Mouse (Mus musculus) limb, embryonic 13.5 days (tissue): ENCODE data around the gene Gm8947. TPM values are rescaled to one million over a fixed set of nuclear protein-coding genes. Genes with fewer than 3 reads are reported as not detected.

Experiments
- ATAC-seq: fragments of 200-750 bp; cut with Nextera tagmentation; 2 replicates; pipeline ENCODE4 v1.8.0; 2017; ENCODE audit warnings: low read depth, moderate number of reproducible peaks, moderate TSS enrichment; ENCODE audit not compliant: low FRiP score
- H3K27ac ChIP-seq: fragments of 300-500 bp; sonication (generic); 2 replicates; pipeline ENCODE4 v1.5.1; 2015; ENCODE audit warnings: inconsistent platforms, mild to moderate bottlenecking, moderate library complexity
- H3K27me3 ChIP-seq: fragments of 300-500 bp; sonication (generic); 2 replicates; pipeline ENCODE4 v1.6.1; 2015; ENCODE audit warnings: mild to moderate bottlenecking, inconsistent platforms
- H3K36me3 ChIP-seq: fragments of 300-500 bp; sonication (generic); 2 replicates; pipeline ENCODE4 v1.6.1; 2015; ENCODE audit warnings: inconsistent platforms, mild to moderate bottlenecking, moderate library complexity
- H3K4me1 ChIP-seq: fragments of 300-500 bp; sonication (generic); 2 replicates; pipeline ENCODE4 v1.6.1; 2015; ENCODE audit warnings: inconsistent platforms
- H3K4me2 ChIP-seq: fragments of 300-500 bp; sonication (generic); replicated peaks from 2 replicates; pipeline ENCODE4 v1.6.1; 2015; ENCODE audit warnings: inconsistent platforms, mild to moderate bottlenecking, moderate library complexity
- H3K4me3 ChIP-seq: fragments of 300-500 bp; sonication (generic); 2 replicates; pipeline ENCODE4 v1.5.1; 2015; ENCODE audit warnings: moderate library complexity, mild to moderate bottlenecking, inconsistent platforms
- H3K9ac ChIP-seq: fragments of 300-500 bp; sonication (generic); 2 replicates; pipeline ENCODE4 v1.6.1; 2015; ENCODE audit warnings: mild to moderate bottlenecking, inconsistent platforms
- H3K9me3 ChIP-seq: fragments of 300-500 bp; sonication (generic); 2 replicates; pipeline ENCODE4 v1.6.1; 2016; ENCODE audit warnings: inconsistent platforms
- WGBS: fragments of 180-500 bp; shearing (Covaris S2); methylation state at CpG from one replicate; pipeline ENCODE4 v1.1.7; 2015; 5-methylcytosine and 5-hydroxymethylcytosine counted together
- polyA plus RNA-seq: library from polyadenylated mRNA; unstranded; fragments of >200 nt; fragmentation: Nextera tagmentation; extraction: Ambion mirVana; gene quantifications from 2 replicates; pipeline ENCODE4 v1.2.1, GENCODE M21; 2015

The Gm8947 gene
- polyA plus RNA-seq, 1 experiment from 2014 or later: not detected

GRCm38 (mm10) chr1:151215985-151216384 is 23.8 kb downstream of the Gm8947 start:
- ATAC-seq: no peak
- H3K27me3 ChIP-seq: no peaks in the 10 kb centered on the region
- H3K4me3 ChIP-seq: no peak overlapping the region
- H3K9me3 ChIP-seq: no peaks in the 10 kb centered on the region
- H3K4me2 ChIP-seq: no peak overlapping the region
- no peaks in the 10 kb centered on the region for H3K36me3 ChIP-seq
- no peak overlapping the region for H3K27ac ChIP-seq
- H3K4me1 ChIP-seq: peaks cover 14% of the 10 kb centered on the region
- no peak overlapping the region for H3K9ac ChIP-seq
- 36% methylated on average over 1 of the region's 1 CpGs for WGBS

GRCm38 (mm10) chr1:151216417-151216816 is 24.2 kb downstream of the Gm8947 start:
- no peak for ATAC-seq
- WGBS: 73% methylated on average over 3 of the region's 3 CpGs
- H3K4me3 ChIP-seq: no peak overlapping the region

GRCm38 (mm10) chr1:151219045-151219444 is 26.9 kb downstream of the Gm8947 start:
- no peaks in the 10 kb centered on the region for H3K9me3 ChIP-seq
- no peak overlapping the region for H3K27ac ChIP-seq
- no peak overlapping the region for H3K9ac ChIP-seq
- no peak for ATAC-seq
- no peak overlapping the region for H3K4me3 ChIP-seq
- WGBS: 90% methylated on average over 5 of the region's 5 CpGs
- no peaks in the 10 kb centered on the region for H3K36me3 ChIP-seq
- no peaks in the 10 kb centered on the region for H3K27me3 ChIP-seq
- peaks cover 10% of the 10 kb centered on the region for H3K4me1 ChIP-seq
- no peak overlapping the region for H3K4me2 ChIP-seq

More at GRCm38 (mm10) chr1:151216417-151216816, 24.2 kb downstream of the Gm8947 start:
- Histone ChIP-seq H3K36me3 (no peaks in the 10 kb centered on the region), H3K27ac (no peak overlapping the region), H3K9me3 (no peaks in the 10 kb centered on the region), H3K27me3 (no peaks in the 10 kb centered on the region), H3K4me1 (peaks cover 14% of the 10 kb centered on the region), H3K9ac (no peak overlapping the region), H3K4me2 (no peak overlapping the region)

GRCm38 (mm10) chr1:151220098-151220497 is 27.9 kb downstream of the Gm8947 start:
- Histone ChIP-seq H3K27me3 (no peaks in the 10 kb centered on the region), H3K9ac (no peak overlapping the region), H3K4me2 (no peak overlapping the region), H3K4me1 (no peaks in the 10 kb centered on the region), H3K36me3 (no peaks in the 10 kb centered on the region), H3K27ac (no peak overlapping the region), H3K9me3 (no peaks in the 10 kb centered on the region), H3K4me3 (no peak overlapping the region)
- no peak for ATAC-seq
- 78% methylated on average over 7 of the region's 7 CpGs for WGBS

- no peak overlapping the region for H3K27ac ChIP-seq
- no peaks in the 10 kb centered on the region; the same call in 1 of the 2 replicates for H3K4me1 ChIP-seq
- H3K36me3 ChIP-seq: no peaks in the 10 kb centered on the region
- no peak overlapping the region for H3K4me2 ChIP-seq
- 81% methylated on average over 10 of the region's 10 CpGs for WGBS
- no peak for ATAC-seq
- H3K27me3 ChIP-seq: no peaks in the 10 kb centered on the region
- H3K9ac ChIP-seq: no peak overlapping the region
- no peak overlapping the region for H3K4me3 ChIP-seq
- H3K9me3 ChIP-seq: no peaks in the 10 kb centered on the region
Measured at GRCm38 (mm10) chr1:151222561-151223267, 30.5 kb downstream of the Gm8947 start.

GRCm38 (mm10) chr1:151223377-151223776 is 31.2 kb downstream of the Gm8947 start:
- no peaks in the 10 kb centered on the region for H3K27me3 ChIP-seq
- H3K4me3 ChIP-seq: no peak overlapping the region
- ATAC-seq: no peak
- no peaks in the 10 kb centered on the region for H3K36me3 ChIP-seq
- WGBS: 71% methylated on average over 1 of the region's 1 CpGs
- no peak overlapping the region for H3K27ac ChIP-seq
- no peaks in the 10 kb centered on the region for H3K9me3 ChIP-seq
- H3K9ac ChIP-seq: no peak overlapping the region
- no peaks in the 10 kb centered on the region; the same call in 1 of the 2 replicates for H3K4me1 ChIP-seq
- H3K4me2 ChIP-seq: no peak overlapping the region

GRCm38 (mm10) chr1:151224536-151224935 is 32.4 kb downstream of the Gm8947 start:
- no peaks in the 10 kb centered on the region; the same call in 1 of the 2 replicates for H3K4me1 ChIP-seq
- 88% methylated on average over 1 of the region's 1 CpGs for WGBS
- no peak overlapping the region for H3K4me2 ChIP-seq
- no peaks in the 10 kb centered on the region for H3K27me3 ChIP-seq
- H3K4me3 ChIP-seq: no peak overlapping the region
- no peak overlapping the region for H3K9ac ChIP-seq
- no peaks in the 10 kb centered on the region for H3K9me3 ChIP-seq
- H3K27ac ChIP-seq: no peak overlapping the region
- H3K36me3 ChIP-seq: no peaks in the 10 kb centered on the region
- no peak for ATAC-seq

GRCm38 (mm10) chr1:151227506-151227905 is 35.3 kb downstream of the Gm8947 start:
- no peak overlapping the region for H3K4me2 ChIP-seq
- ATAC-seq: no peak
- no peaks in the 10 kb centered on the region; the same call in 1 of the 2 replicates for H3K4me1 ChIP-seq
- H3K9ac ChIP-seq: no peak overlapping the region
- WGBS: 67% methylated on average over 8 of the region's 8 CpGs
- H3K4me3 ChIP-seq: no peak overlapping the region
- H3K27me3 ChIP-seq: no peaks in the 10 kb centered on the region
- H3K36me3 ChIP-seq: no peaks in the 10 kb centered on the region
- H3K27ac ChIP-seq: no peak overlapping the region
- H3K9me3 ChIP-seq: no peaks in the 10 kb centered on the region

- H3K36me3 ChIP-seq: no peaks in the 10 kb centered on the region
- H3K27ac ChIP-seq: no peak overlapping the region
- H3K9me3 ChIP-seq: no peaks in the 10 kb centered on the region
- no peak for ATAC-seq
- no peaks in the 10 kb centered on the region; the same call in 1 of the 2 replicates for H3K4me1 ChIP-seq
- no peaks in the 10 kb centered on the region for H3K27me3 ChIP-seq
- H3K4me2 ChIP-seq: no peak overlapping the region
- WGBS: 51% methylated on average over 1 of the region's 1 CpGs
- no peak overlapping the region for H3K4me3 ChIP-seq
- no peak overlapping the region for H3K9ac ChIP-seq
Measured at GRCm38 (mm10) chr1:151228320-151228989, 36.3 kb downstream of the Gm8947 start.

- H3K4me1 ChIP-seq: peaks cover 15% of the 10 kb centered on the region
- no peak for ATAC-seq
- no peak overlapping the region for H3K4me3 ChIP-seq
- H3K4me2 ChIP-seq: no peak overlapping the region
- H3K27ac ChIP-seq: no peak overlapping the region
- no peaks in the 10 kb centered on the region for H3K36me3 ChIP-seq
- H3K27me3 ChIP-seq: no peaks in the 10 kb centered on the region
- 75% methylated on average over 3 of the region's 3 CpGs for WGBS
- no peak overlapping the region for H3K9ac ChIP-seq
- H3K9me3 ChIP-seq: no peaks in the 10 kb centered on the region
Measured at GRCm38 (mm10) chr1:151232346-151232745, 40.2 kb downstream of the Gm8947 start.

GRCm38 (mm10) chr1:151233756-151234155 is 41.6 kb downstream of the Gm8947 start:
- H3K4me2 ChIP-seq: no peak overlapping the region
- ATAC-seq: no peak
- H3K4me3 ChIP-seq: no peak overlapping the region
- peaks cover 26% of the 10 kb centered on the region for H3K4me1 ChIP-seq
- no peak overlapping the region for H3K9ac ChIP-seq
- H3K27ac ChIP-seq: no peak overlapping the region
- 72% methylated on average over 3 of the region's 3 CpGs for WGBS
- no peaks in the 10 kb centered on the region for H3K9me3 ChIP-seq
- no peaks in the 10 kb centered on the region for H3K27me3 ChIP-seq
- no peaks in the 10 kb centered on the region for H3K36me3 ChIP-seq

GRCm38 (mm10) chr1:151235574-151235973 is 43.4 kb downstream of the Gm8947 start:
- peaks cover 28% of the 10 kb centered on the region for H3K4me1 ChIP-seq
- no peaks in the 10 kb centered on the region for H3K27me3 ChIP-seq
- no peaks in the 10 kb centered on the region; the same call in 1 of the 2 replicates for H3K9me3 ChIP-seq
- no peak overlapping the region for H3K4me2 ChIP-seq
- no peak for ATAC-seq
- no peak overlapping the region for H3K9ac ChIP-seq
- WGBS: 63% methylated on average over 2 of the region's 2 CpGs
- no peak overlapping the region; the same call in 1 of the 2 replicates for H3K27ac ChIP-seq
- H3K4me3 ChIP-seq: no peak overlapping the region
- H3K36me3 ChIP-seq: no peaks in the 10 kb centered on the region
